Mouse (Mus musculus) granulocyte monocyte progenitor cell, adult 5-6 weeks (primary cell): ENCODE data around the gene Nr6a1. TPM values are rescaled to one million over a fixed set of nuclear protein-coding genes. Genes with fewer than 3 reads are reported as not detected.
A peak's percentile ranks its signal among the peaks of the same experiment; 100 is the strongest.

Experiments
- ATAC-seq: replicated peaks from 2 replicates; pipeline ENCODE4 v1.8.0; 2016; ENCODE audit warnings: mild to moderate bottlenecking, moderate TSS enrichment, inconsistent platforms; ENCODE audit not compliant: poor library complexity, severe bottlenecking
- total RNA-seq, 2 experiments: library from RNA; stranded (forward) in 1 of 2; stranded (reverse) in 1 of 2; fragments of 200-712, 200-1000 nt in 1 of 2; fragments of >200 nt in 1 of 2; fragmentation: Nextera tagmentation in 1 of 2; gene quantifications; 2 replicates each; pipeline ENCODE4 v1.2.3; 2014 to 2017

Nr6a1 gene
- total RNA-seq, 2 experiments from 2014 or later = 0.11 to 1.3 TPM

- no peak for ATAC-seq
Observed at GRCm38 (mm10) chr2:38695770-38696169, 231.7 kb downstream of the Nr6a1 start.

DNA sequence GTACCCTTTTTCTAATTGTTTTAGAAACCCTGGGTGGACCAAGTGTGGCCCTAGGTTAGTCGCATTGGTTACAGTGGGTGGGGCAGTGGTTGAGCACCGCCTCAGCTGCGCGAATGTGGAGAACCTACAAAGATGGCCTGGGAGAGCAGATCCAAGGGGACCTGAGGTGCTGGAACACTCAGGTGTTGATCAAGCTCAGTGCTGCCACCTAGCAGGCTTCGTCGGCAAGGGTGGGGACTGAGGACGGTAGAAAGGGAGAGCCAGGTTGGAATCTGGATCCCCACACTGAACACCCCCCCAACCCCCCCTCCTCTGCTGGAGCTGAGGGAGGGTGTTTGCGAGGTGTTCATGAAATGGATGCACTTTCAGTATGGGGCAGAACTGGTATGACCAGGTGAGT lies 235.9 kb downstream of the Nr6a1 start:
- peak; percentile 45; the same call in 1 of the 2 replicates for ATAC-seq

GRCm38 (mm10) chr2:38689881-38690280 lies 237.6 kb downstream of the Nr6a1 start:
- ATAC-seq = no peak

DNA sequence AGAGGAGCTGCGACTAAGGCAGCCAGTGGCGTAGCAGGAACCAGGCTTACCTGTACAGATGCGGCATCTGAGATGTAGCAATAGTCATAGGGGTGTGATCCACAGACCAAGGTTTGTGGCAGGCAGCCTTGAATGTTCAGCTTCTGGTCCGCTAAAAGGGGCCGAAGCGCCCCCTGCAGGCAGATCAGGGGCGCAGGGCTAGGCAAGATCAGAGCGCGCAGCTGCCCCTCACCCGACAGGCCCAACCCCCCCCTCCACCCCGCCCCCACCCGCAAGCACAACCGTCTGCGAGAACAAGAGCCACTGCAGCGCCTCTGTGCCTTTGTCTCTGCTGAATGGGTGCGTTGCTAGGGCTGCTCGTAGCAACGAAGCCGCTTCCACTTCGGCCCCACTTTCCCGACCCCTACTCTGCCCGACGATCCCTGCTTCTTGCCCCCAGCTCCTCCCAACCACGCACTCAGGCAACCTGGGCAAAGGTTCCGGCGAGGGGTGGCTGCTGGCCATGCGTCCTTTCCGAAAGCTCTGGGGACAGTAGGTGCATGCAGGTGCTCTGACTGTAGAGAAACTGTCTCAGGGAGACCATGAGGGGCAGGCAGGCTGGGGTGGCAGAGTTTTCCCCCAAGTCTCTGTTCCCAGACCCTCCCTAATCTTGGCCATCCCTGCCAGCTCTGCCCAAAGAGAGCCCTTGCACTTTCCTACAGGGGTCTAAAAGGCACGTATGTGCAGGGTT lies 238.5 kb downstream of the Nr6a1 start:
- ATAC-seq = peak; percentile 50; the same call in 1 of the 2 replicates

DNA sequence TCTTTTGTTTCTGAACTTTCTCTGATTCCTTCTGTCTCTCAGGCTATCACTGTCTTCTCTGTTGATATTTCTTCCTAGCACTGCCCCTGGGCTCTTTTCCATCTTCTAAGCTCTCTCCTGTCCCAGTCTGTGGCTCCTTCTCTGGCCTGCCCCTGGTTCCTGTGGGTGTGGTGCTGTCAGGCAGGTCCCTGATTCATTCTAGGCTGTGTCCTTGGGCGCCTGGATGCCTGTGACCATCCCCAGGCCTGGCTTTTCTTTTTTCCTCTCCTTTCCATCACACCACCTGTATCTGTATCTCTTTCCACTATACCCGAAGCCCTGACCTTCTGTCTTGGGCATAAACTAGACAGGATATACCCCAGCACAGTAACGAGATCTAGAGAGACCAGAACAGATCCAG lies 241.7 kb downstream of the Nr6a1 start:
- no peak for ATAC-seq

DNA sequence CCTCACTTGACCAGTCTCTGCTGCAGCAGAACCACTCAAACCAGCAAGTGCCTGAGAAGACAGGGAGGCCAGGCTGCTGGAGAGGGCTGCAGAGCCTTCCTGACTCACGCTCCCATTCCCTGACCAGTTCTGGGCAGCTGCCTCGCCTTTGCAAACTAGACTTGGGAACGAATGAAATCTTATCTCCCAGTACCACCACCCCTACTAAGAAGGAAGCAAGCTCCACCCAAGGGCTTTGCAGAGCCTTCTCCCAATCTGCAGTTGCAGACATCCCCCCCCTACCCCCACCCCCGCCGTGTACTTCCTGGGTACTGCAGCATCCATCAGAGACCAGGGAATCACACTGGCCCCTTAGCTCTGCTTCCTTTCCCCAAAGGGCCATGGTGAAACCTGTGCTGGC lies 244.4 kb downstream of the Nr6a1 start:
- ATAC-seq = no peak

GRCm38 (mm10) chr2:38682209-38682608 lies 245.3 kb downstream of the Nr6a1 start:
- ATAC-seq = no peak

GRCm38 (mm10) chr2:38678947-38679346 lies 248.5 kb downstream of the Nr6a1 start:
- no peak for ATAC-seq

DNA sequence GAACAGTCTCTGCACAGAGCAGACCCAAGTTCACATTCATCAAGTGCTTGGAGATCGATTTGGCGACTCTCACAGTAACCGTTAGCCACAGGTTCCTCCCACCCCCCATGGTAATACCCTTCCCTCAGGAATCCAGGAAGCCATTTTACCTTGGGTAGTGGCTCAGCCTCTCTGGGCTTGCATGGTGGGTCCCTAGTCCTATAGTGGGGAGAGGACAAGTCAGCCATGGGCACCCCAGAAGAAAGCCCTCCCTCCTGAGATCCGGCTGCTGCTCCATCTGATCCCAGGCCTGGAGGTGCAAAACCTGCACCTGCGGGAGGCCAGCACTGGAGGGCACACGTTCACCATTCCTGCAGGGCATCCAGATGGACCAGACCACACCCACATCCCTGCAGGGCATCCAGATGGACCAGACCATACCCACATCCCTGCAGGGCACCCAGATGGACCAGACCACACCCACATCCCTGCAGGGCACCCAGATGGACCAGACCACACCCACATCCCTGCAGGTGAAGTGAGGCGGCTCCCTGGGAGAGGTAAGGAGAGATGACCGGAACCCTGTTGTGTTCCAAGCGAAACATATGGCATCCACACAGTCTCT lies 252.0 kb downstream of the Nr6a1 start:
- ATAC-seq = no peak

Other genes starting within 250 kb of the Nr6a1 start
- gene Nr5a1, start 213.1 kb downstream of the Nr6a1 start, total RNA-seq (2014; fragmentation: Nextera tagmentation) = not detected in 2 replicates
- not detected in 2 replicates for gene Nr5a1, start 213.1 kb downstream of the Nr6a1 start, total RNA-seq (2017)
- not detected in 2 replicates for gene Olfml2a, start 4.3 kb upstream of the Nr6a1 start, total RNA-seq (2014; fragmentation: Nextera tagmentation)
- gene Olfml2a, start 4.3 kb upstream of the Nr6a1 start, total RNA-seq (2017) = not detected in 2 replicates
- 0.53 and 0.84 TPM in 2 replicates for gene Wdr38, start 69.8 kb upstream of the Nr6a1 start, total RNA-seq (2014; fragmentation: Nextera tagmentation)
- 0.09 and 0.15 TPM in 2 replicates for gene Wdr38, start 69.8 kb upstream of the Nr6a1 start, total RNA-seq (2017)
- gene Arpc5l, start 77.7 kb upstream of the Nr6a1 start, total RNA-seq (2014; fragmentation: Nextera tagmentation) = 71.2 and 74.7 TPM in 2 replicates
- gene Arpc5l, start 77.7 kb upstream of the Nr6a1 start, total RNA-seq (2017) = 59.5 and 65.2 TPM in 2 replicates
- gene Rpl35, start 77.9 kb upstream of the Nr6a1 start, total RNA-seq (2014; fragmentation: Nextera tagmentation) = 1,205 and 1,260 TPM in 2 replicates
- gene Rpl35, start 77.9 kb upstream of the Nr6a1 start, total RNA-seq (2017) = 1,673 and 1,927 TPM in 2 replicates
- 13.0 and 15.7 TPM in 2 replicates for gene Golga1, start 137.9 kb upstream of the Nr6a1 start, total RNA-seq (2014; fragmentation: Nextera tagmentation)
- 13.8 and 17.2 TPM in 2 replicates for gene Golga1, start 137.9 kb upstream of the Nr6a1 start, total RNA-seq (2017)